Mouse (Mus musculus) left cerebral cortex, adult 6 months (tissue): ENCODE results near the gene Cry1. TPM values are rescaled to one million over a fixed set of nuclear protein-coding genes. Genes with fewer than 3 reads are reported as not detected.

Experiments used
- long read RNA-seq, 2 experiments: library from polyadenylated mRNA; unstranded; transcript quantifications; one replicate each; pipeline ENCODE4 v2.0.0; 2019 to 2020
- polyA plus RNA-seq: library from polyadenylated mRNA; unstranded; fragments of <200 nt; fragmentation: Nextera tagmentation; gene quantifications from 2 replicates; pipeline ENCODE4 v1.2.3, GENCODE M21; 2021

The Cry1 gene
- 13.9 and 14.4 TPM in 2 replicates for polyA plus RNA-seq
- long read RNA-seq, experiment 1, transcript Cry1-201 (13 exons, 3,026 nt): major isoform, 205 of 228 reads
- long read RNA-seq, experiment 1, partial matches to known transcripts: 7 of 228 reads
- long read RNA-seq, experiment 1, other reads (novel, unspliced or antisense): 16 of 228 reads
- long read RNA-seq, experiment 2, transcript Cry1-201 (13 exons, 3,026 nt): major isoform, 16 of 21 reads
- long read RNA-seq, experiment 2, partial matches to known transcripts: 5 of 21 reads
- long read RNA-seq, experiment 2, other reads (novel, unspliced or antisense): 0 of 21 reads

GRCm38 (mm10) chr10:85184964-85185608, at the start of gene Cry1:
Cry1 (minus strand) TSS chr10:85185064.

GRCm38 (mm10) chr10:85127395-85128287, 57.2 kb downstream of the Cry1 start, which contains the start of gene Mterf2:
Mterf2 (minus strand) TSS chr10:85128027.

GRCm38 (mm10) chr10:85102247-85103084, 82.4 kb downstream of the Cry1 start, which contains the start of the genes Fhl4 and Tmem263:
Fhl4 (minus strand) TSS chr10:85102495.
Tmem263 (plus strand) TSS chr10:85102627.

Other genes with a start within 250 kb of the Cry1 start
- 0.77 and 1.4 TPM in 2 replicates for gene Fhl4, start 82.6 kb downstream of the Cry1 start, polyA plus RNA-seq
- gene Tmem263, start 82.4 kb downstream of the Cry1 start, polyA plus RNA-seq: 39.2 and 61.9 TPM in 2 replicates
- 21.5 and 22.6 TPM in 2 replicates for gene Mterf2, start 57.0 kb downstream of the Cry1 start, polyA plus RNA-seq
- 5.3 and 6.7 TPM in 2 replicates for gene Btbd11, start 201.8 kb upstream of the Cry1 start, polyA plus RNA-seq